Mouse (Mus musculus): ENCODE measurements around the gene Hoxd1. TPM values are rescaled to one million over a fixed set of nuclear protein-coding genes. Genes with fewer than 3 reads are reported as not detected.
A peak's percentile ranks its signal among the peaks of the same experiment; 100 is the strongest.

Hoxd1 gene
- polyA plus RNA-seq, 1 experiment from 2014 or later, result 1.5 TPM

- WGBS, result 20% methylated on average over 2 of the region's 3 CpGs
- no peak for ATAC-seq (ENCODE audit: low FRiP score)
Observed at GRCm38 (mm10) chr2:74741252-74741978, 21.4 kb upstream of the Hoxd1 start.

GRCm38 (mm10) chr2:74741979-74742277, 20.9 kb upstream of the Hoxd1 start:
- no peaks in the 10 kb centered on the region for H3K9me3 ChIP-seq (ENCODE audit: control insufficient read depth, low read length)
- H3K4me2 ChIP-seq (replicated peaks; ENCODE audit: low read depth, low read length), result no peak overlapping the region
- no peak for ATAC-seq (ENCODE audit: low FRiP score)
- no peak overlapping the region for H3K27ac ChIP-seq (ENCODE audit: low read depth, low read length)
- H3K36me3 ChIP-seq (ENCODE audit: control insufficient read depth, insufficient read depth, low read length), result no peaks in the 10 kb centered on the region
- no peak for DNase-seq (ENCODE audit: low spot score)
- no peak overlapping the region for H3K9ac ChIP-seq (ENCODE audit: low read depth, low read length)
- no peak overlapping the region for H3K4me3 ChIP-seq (ENCODE audit: low read depth, low read length)
- H3K27me3 ChIP-seq (ENCODE audit: control insufficient read depth, insufficient read depth, low read length), result peaks cover 74% of the 10 kb centered on the region
- no peaks in the 10 kb centered on the region for H3K4me1 ChIP-seq (replicated peaks; ENCODE audit: control insufficient read depth, insufficient read depth, low read length)

More at GRCm38 (mm10) chr2:74741252-74741978, 21.4 kb upstream of the Hoxd1 start:
- peak; percentile 56 for DNase-seq (ENCODE audit: low spot score)
- Histone ChIP-seq H3K27ac (ENCODE audit: low read depth, low read length) (peak overlapping the region; percentile 95), H3K4me1 (replicated peaks; ENCODE audit: control insufficient read depth, insufficient read depth, low read length) (no peaks in the 10 kb centered on the region), H3K4me3 (ENCODE audit: low read depth, low read length) (no peak overlapping the region), H3K4me2 (replicated peaks; ENCODE audit: low read depth, low read length) (peak overlapping the region; percentile 54; the same call in 1 of the 2 replicates), H3K36me3 (ENCODE audit: control insufficient read depth, insufficient read depth, low read length) (no peaks in the 10 kb centered on the region), H3K9ac (ENCODE audit: low read depth, low read length) (no peak overlapping the region), H3K27me3 (ENCODE audit: control insufficient read depth, insufficient read depth, low read length) (peaks cover 72% of the 10 kb centered on the region), H3K9me3 (ENCODE audit: control insufficient read depth, low read length) (no peaks in the 10 kb centered on the region)

- Histone ChIP-seq H3K27ac (ENCODE audit: low read depth, low read length) (peak overlapping the region; percentile 85), H3K9ac (ENCODE audit: low read depth, low read length) (peak overlapping the region; percentile 85), H3K9me3 (ENCODE audit: control insufficient read depth, low read length) (no peaks in the 10 kb centered on the region), H3K4me2 (replicated peaks; ENCODE audit: low read depth, low read length) (peak overlapping the region; percentile 64), H3K36me3 (ENCODE audit: control insufficient read depth, insufficient read depth, low read length) (no peaks in the 10 kb centered on the region), H3K4me3 (ENCODE audit: low read depth, low read length) (peak overlapping the region; percentile 55), H3K27me3 (ENCODE audit: control insufficient read depth, insufficient read depth, low read length) (peaks cover 69% of the 10 kb centered on the region), H3K4me1 (replicated peaks; ENCODE audit: control insufficient read depth, insufficient read depth, low read length) (no peaks in the 10 kb centered on the region; the same call in 1 of the 2 replicates)
- WGBS, result under 1% methylated on average over 6 of the region's 6 CpGs
- DNase-seq (ENCODE audit: low spot score) (peak; percentile 67), ATAC-seq (ENCODE audit: low FRiP score) (peak; percentile 62)
Observed at GRCm38 (mm10) chr2:74745540-74746297, 17.1 kb upstream of the Hoxd1 start.

GRCm38 (mm10) chr2:74746298-74746921, 16.4 kb upstream of the Hoxd1 start:
- ATAC-seq (ENCODE audit: low FRiP score), result no peak
- Histone ChIP-seq H3K9ac (ENCODE audit: low read depth, low read length) (peak overlapping the region; percentile 85), H3K27ac (ENCODE audit: low read depth, low read length) (peak overlapping the region; percentile 85), H3K27me3 (ENCODE audit: control insufficient read depth, insufficient read depth, low read length) (peaks cover 69% of the 10 kb centered on the region), H3K4me1 (replicated peaks; ENCODE audit: control insufficient read depth, insufficient read depth, low read length) (no peaks in the 10 kb centered on the region; the same call in 1 of the 2 replicates), H3K9me3 (ENCODE audit: control insufficient read depth, low read length) (no peaks in the 10 kb centered on the region), H3K4me3 (ENCODE audit: low read depth, low read length) (peak overlapping the region; percentile 55), H3K4me2 (replicated peaks; ENCODE audit: low read depth, low read length) (peak overlapping the region; percentile 64), H3K36me3 (ENCODE audit: control insufficient read depth, insufficient read depth, low read length) (no peaks in the 10 kb centered on the region)
- DNase-seq (ENCODE audit: low spot score), result peak; percentile 72
- WGBS, result under 1% methylated on average over 58 of the region's 58 CpGs

GRCm38 (mm10) chr2:74747006-74747405, 15.8 kb upstream of the Hoxd1 start:
- Histone ChIP-seq H3K4me1 (replicated peaks; ENCODE audit: control insufficient read depth, insufficient read depth, low read length) (no peaks in the 10 kb centered on the region; the same call in 1 of the 2 replicates), H3K4me3 (ENCODE audit: low read depth, low read length) (peak overlapping the region; percentile 55), H3K4me2 (replicated peaks; ENCODE audit: low read depth, low read length) (peak overlapping the region; percentile 64), H3K9ac (ENCODE audit: low read depth, low read length) (peak overlapping the region; percentile 85), H3K9me3 (ENCODE audit: control insufficient read depth, low read length) (no peaks in the 10 kb centered on the region), H3K27ac (ENCODE audit: low read depth, low read length) (peak overlapping the region; percentile 85), H3K36me3 (ENCODE audit: control insufficient read depth, insufficient read depth, low read length) (no peaks in the 10 kb centered on the region), H3K27me3 (ENCODE audit: control insufficient read depth, insufficient read depth, low read length) (peaks cover 73% of the 10 kb centered on the region)
- DNase-seq (ENCODE audit: low spot score), result no peak
- no peak for ATAC-seq (ENCODE audit: low FRiP score)
- WGBS, result under 1% methylated on average over 24 of the region's 24 CpGs

DNA sequence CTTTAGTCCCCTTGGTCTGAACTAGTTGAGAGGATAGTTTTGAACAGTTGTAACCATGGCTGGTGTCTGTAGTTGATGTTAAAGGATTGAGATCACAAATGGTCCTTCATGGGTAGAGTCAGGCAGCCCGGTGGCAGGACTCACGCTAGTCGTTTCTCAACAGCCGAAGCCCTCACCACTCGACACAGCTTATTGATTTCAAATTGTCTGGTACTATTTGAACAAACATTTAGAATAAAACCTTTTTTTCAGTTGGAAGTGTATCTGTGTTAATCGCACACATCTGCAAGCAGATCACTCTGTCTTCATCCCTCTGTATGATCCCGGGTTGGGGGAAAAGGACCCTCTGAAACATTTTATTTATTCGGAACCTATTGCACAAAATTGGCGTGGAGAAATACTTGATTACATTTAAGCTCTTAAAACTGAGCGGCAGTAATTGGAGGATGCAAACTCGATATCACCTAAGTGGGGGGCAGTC, 15.1 kb upstream of the Hoxd1 start:
- WGBS, result 3% methylated on average over 11 of the region's 11 CpGs
- Histone ChIP-seq H3K36me3 (ENCODE audit: control insufficient read depth, insufficient read depth, low read length) (no peaks in the 10 kb centered on the region), H3K9me3 (ENCODE audit: control insufficient read depth, low read length) (no peaks in the 10 kb centered on the region), H3K27ac (ENCODE audit: low read depth, low read length) (peak overlapping the region; percentile 93), H3K4me3 (ENCODE audit: low read depth, low read length) (peak overlapping the region; percentile 55), H3K9ac (ENCODE audit: low read depth, low read length) (peak overlapping the region; percentile 85), H3K4me2 (replicated peaks; ENCODE audit: low read depth, low read length) (peak overlapping the region; percentile 64), H3K27me3 (ENCODE audit: control insufficient read depth, insufficient read depth, low read length) (peaks cover 76% of the 10 kb centered on the region), H3K4me1 (replicated peaks; ENCODE audit: control insufficient read depth, insufficient read depth, low read length) (peaks cover 2% of the 10 kb centered on the region; the same call in 1 of the 2 replicates)
- ATAC-seq (ENCODE audit: low FRiP score), result no peak
- peak; percentile 65 for DNase-seq (ENCODE audit: low spot score)

- 1% methylated on average over 9 of the region's 9 CpGs for WGBS
- Histone ChIP-seq H3K4me2 (replicated peaks; ENCODE audit: low read depth, low read length) (peak overlapping the region; percentile 64), H3K9ac (ENCODE audit: low read depth, low read length) (peak overlapping the region; percentile 85), H3K9me3 (ENCODE audit: control insufficient read depth, low read length) (no peaks in the 10 kb centered on the region), H3K36me3 (ENCODE audit: control insufficient read depth, insufficient read depth, low read length) (no peaks in the 10 kb centered on the region), H3K27me3 (ENCODE audit: control insufficient read depth, insufficient read depth, low read length) (peaks cover 77% of the 10 kb centered on the region), H3K4me3 (ENCODE audit: low read depth, low read length) (peak overlapping the region; percentile 55), H3K4me1 (replicated peaks; ENCODE audit: control insufficient read depth, insufficient read depth, low read length) (peaks cover 7% of the 10 kb centered on the region), H3K27ac (ENCODE audit: low read depth, low read length) (peak overlapping the region; percentile 93)
- ATAC-seq (ENCODE audit: low FRiP score) (no peak), DNase-seq (ENCODE audit: low spot score) (peak; percentile 62)
Observed at GRCm38 (mm10) chr2:74748436-74748995, 14.3 kb upstream of the Hoxd1 start.

GRCm38 (mm10) chr2:74749337-74750121, 13.3 kb upstream of the Hoxd1 start:
- WGBS, result under 1% methylated on average over 46 of the region's 47 CpGs
- peaks cover 69% of the 10 kb centered on the region for H3K27me3 ChIP-seq (ENCODE audit: control insufficient read depth, insufficient read depth, low read length)
- H3K4me3 ChIP-seq (ENCODE audit: low read depth, low read length), result peak overlapping the region; percentile 55
- no peaks in the 10 kb centered on the region for H3K36me3 ChIP-seq (ENCODE audit: control insufficient read depth, insufficient read depth, low read length)
- DNase-seq (ENCODE audit: low spot score) (peak; percentile 88), ATAC-seq (ENCODE audit: low FRiP score) (peak; percentile 82)
- peak overlapping the region; percentile 64 for H3K4me2 ChIP-seq (replicated peaks; ENCODE audit: low read depth, low read length)
- H3K4me1 ChIP-seq (replicated peaks; ENCODE audit: control insufficient read depth, insufficient read depth, low read length), result peaks cover 7% of the 10 kb centered on the region
- no peaks in the 10 kb centered on the region for H3K9me3 ChIP-seq (ENCODE audit: control insufficient read depth, low read length)
- H3K9ac ChIP-seq (ENCODE audit: low read depth, low read length), result peak overlapping the region; percentile 85
- peak overlapping the region; percentile 93 for H3K27ac ChIP-seq (ENCODE audit: low read depth, low read length)
